Mouse (Mus musculus) layer of hippocampus, postnatal 36 days (tissue): ENCODE data around the gene Scamp2. TPM values are rescaled to one million over a fixed set of nuclear protein-coding genes. Genes with fewer than 3 reads are reported as not detected.

ENCODE experiments used
- DNase-seq, 2 experiments: peaks; one replicate each; pipeline ENCODE4 v3.0.0; 2022
- total RNA-seq, 2 experiments: library from RNA; stranded (reverse); gene quantifications; 2 replicates each; pipeline ENCODE4 v1.2.3; 2021

The Scamp2 gene
- 10 to 100 TPM; 24.6 to 25.5 TPM for total RNA-seq

DNA sequence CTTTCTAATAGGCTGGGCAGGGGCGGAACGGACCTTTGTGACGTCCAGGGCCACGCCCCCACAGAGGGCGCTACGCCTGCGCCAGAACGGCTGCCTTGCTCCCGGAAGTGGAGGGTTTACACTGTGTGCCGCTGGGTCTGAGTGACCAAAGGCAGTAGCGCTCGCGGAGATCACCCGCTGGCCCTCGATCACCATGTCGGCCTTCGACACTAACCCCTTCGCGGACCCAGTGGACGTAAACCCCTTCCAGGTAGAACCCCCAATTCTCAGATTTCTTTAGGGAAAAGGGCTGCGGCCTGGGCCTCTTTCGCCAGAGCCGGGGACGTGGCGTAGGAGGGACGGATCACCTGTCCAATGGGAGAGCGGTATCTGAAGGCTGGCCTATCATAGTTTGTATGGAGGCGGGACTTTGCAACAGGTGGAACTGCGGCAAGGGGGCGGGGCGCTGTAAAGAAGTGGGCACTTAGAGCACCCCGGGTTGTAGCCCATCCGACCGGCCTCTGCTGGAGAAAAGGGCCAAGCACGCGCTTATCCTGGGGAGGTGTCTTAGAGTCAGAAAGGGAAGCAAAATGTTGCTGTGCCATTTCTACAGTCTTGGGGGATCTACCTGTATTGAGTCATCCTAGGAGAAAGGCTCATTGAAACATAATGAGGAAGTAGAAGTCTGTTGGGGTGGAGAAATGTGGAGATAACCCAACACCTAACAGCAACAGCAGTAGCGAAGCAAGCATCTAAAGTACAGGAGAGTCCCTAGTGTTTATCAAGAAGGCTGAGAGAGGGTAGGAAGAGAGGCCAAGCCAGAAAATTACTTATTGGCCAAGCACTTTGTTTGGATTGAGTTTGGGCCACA, at the start of gene Scamp2:
Gene Scamp2, plus strand, starts transcription at position 83 of the 850 bp plus-strand sequence.
- DNase-seq: peak; percentile 95

DNA sequence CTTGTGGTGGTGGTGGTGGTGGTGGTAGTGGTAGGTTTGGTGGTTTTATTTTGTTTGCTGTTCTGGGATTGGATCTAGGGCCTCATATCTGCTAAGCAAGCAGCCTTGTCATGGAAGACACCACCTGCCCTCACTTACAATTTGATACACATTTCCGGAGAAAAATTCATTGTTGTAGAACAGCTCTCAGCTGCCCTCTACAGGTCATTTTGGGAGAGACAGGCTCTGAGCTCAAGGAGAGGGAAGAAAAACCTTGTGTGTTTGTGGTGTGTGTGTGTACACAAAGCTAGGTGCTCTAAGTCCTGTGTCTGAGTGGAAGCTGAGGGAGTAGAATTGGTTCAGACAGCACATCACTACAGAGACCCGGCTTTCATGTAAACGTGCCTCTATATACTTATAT, 43.6 kb upstream of the Scamp2 start:
- DNase-seq: peak in 1 of 2 experiments; percentile 30

- DNase-seq: no peak
Measured at GRCm38 (mm10) chr9:57520375-57521055, 40.2 kb upstream of the Scamp2 start.

GRCm38 (mm10) chr9:57521056-57521911, 39.5 kb upstream of the Scamp2 start, which contains the start of gene Cox5a:
TSS of gene Cox5a (plus strand) at chr9:57521274.
- DNase-seq: peak; percentile 93 to 94

DNA sequence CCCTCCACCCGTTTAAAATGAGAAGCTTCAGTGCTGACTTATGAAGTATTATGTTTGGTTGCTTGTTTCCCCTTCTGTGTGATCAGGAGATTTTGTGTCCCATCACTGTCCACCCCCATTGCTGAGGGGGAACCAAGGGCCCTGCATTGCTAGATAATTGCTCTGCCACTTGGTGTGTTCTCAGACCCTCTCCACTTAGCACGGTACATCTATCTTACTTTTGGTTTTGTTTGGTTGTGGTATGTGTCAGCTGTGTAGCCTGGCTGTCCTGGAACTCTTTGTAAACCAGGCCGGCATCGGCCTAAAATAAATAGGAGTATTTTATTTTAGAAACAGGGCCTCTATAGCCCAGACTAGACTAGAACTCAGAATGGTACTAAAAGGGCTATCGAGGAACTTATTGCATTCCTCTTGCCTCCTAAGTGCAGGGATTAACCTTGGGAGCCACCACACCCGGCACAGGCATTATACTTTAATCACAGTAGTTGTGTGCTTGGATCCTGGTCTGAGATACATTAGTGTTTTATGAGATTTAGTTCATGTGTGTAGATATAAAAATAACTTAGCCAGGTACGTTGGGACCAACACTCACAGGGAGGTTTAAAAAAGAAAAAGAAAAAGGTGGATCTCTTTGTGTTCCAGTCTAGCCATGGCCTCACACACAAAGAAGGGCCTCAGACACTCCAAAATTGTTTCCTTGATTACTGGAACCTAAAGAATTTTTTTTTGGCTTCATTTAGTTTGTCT, 38.5 kb upstream of the Scamp2 start:
- no peak for DNase-seq

DNA sequence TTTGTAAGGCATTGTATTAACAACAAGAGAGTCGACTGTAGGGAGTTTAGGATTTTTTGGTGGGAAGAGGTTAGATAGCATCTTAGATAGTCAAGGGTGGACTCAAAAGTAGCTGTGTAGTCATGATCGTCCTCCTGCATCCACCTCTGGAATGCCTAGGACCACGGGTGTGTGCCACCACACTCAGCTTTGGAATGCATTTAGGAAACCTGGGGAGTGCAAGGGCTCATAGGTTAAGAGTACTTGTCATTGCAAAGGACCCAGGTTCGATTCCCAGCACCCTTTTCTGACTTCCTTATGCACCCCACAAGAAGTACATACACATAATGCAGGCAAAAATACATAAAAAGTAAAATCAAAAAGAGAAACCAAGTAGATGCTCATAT, 37.9 kb upstream of the Scamp2 start:
- no peak for DNase-seq

DNA sequence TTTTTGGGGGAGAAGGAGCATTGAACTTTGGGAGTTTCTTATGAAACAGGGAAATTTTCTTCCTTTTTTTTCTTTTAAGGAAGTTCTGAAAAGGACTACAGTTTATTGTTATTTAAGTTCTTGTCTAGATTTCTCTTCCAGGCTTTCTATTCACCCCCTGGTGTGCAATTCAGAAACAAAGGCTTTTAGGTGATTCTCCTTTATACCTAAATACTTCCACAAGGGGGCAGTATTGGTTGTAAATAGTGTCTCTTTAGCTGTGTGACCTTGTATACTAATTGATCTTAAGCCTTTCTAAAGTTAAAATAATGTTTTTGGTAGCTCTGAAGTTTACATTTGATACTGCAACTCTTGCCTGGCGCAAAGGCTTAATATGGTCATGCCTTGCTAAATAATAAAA, 37.0 kb upstream of the Scamp2 start:
- no peak for DNase-seq

DNA sequence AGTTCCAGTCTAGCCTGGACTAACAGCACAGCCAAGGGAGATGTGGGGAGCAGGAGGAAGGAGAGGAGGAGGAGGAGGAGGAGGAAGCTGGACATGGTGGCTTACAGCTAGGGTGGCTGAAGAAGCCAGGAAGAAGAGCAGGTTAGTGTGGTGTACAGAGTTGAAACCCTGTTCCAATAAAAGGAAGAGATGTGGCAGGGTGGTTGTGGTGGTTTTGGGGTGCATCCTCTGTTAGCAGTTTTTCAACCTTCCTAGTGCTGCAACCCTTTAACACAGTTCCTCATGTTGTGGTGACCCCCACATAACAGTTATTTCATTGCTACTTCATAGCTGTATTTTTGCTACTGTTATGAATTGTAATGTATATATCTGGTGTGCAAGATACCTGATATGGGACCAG, 36.3 kb upstream of the Scamp2 start:
- no peak for DNase-seq

DNA sequence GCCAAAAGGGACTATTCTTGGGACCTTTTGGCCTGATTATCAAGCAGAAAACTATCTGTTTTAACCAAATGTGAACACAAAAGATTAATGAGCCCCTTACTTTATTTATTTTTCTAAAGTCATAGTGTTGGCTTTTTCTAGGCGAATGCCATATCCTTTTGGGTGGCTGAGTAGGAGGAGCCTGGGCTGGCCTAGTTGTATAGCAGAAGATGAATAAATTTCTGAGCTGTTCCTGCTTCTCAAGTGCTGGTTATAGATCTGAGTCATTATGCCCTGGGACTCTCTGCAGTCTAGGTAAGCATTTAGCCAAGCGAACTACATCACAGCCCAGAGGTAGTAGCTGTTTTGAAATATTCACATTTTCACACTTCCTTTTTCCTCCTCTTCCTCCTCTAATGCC, 35.2 kb upstream of the Scamp2 start:
- DNase-seq: no peak

GRCm38 (mm10) chr9:57526435-57526834, 34.3 kb upstream of the Scamp2 start:
- no peak for DNase-seq

- no peak for DNase-seq
Measured at GRCm38 (mm10) chr9:57531946-57532345, 28.8 kb upstream of the Scamp2 start.

DNA sequence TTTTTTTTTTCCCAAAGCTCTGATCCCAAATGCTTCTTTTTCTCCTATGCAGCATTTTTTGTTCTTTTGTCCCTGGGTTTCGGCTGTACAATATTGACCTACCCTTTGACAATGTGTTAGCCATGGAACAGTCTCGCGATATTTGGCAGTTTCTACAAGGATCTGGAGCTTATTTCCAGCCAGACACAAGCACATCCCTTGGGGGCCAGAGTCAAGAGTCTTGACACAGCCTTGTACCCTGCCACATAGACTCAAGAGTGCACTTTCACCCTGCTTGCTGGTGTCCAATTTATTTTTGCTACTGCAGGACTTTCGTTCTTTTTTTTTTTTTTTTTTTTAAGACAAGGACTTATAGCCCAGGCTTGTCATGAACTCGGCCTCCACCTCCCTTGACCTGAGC, 24.4 kb upstream of the Scamp2 start:
- DNase-seq: no peak

GRCm38 (mm10) chr9:57537044-57537727, 23.6 kb upstream of the Scamp2 start, which contains the start of gene Fam219b:
TSS of gene Fam219b (plus strand) at chr9:57537528.
- peak; percentile 90 to 92 for DNase-seq

GRCm38 (mm10) chr9:57537728-57538181, 23.0 kb upstream of the Scamp2 start:
- DNase-seq: no peak

DNA sequence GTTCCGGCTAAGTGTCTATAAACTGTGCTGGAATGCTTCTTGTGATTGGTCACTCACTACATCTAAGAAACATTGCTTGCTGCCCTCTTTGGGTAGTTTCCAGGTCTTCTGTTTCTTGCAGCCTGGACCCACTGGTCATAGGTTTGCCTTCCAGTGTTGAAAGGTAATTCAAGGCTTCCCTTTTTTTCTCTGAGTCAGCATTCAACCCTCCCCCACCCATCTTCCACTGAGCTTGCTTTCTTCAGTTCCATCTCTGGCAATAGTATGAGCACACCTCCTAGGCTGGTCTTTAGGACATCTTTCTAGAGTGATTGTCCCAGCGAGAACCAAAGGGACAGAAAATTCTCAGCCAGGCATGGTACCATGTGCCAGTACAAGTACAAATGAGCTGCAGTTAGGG, 21.2 kb upstream of the Scamp2 start:
- DNase-seq: no peak

- DNase-seq: peak in 1 of 2 experiments; percentile 37
Measured at GRCm38 (mm10) chr9:57541312-57541711, 19.4 kb upstream of the Scamp2 start.

DNA sequence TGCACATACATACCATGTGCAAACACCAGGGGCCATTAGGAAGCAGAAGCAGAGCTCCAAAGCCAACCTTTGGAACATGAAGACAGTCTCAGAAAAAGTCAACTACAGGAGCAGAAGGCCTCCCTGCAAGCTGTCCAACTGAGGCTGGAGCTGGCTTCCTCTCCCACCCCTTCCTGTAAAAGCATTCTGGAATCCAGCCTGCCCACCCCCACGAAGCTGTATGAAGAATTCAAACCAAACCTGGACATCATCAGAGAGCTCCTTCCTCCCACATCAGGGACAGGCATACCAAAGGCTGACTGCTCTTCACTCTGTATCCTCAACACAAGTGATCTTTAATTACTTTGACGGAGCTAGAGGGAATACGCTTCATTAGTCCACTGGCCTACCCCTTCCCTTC, 16.8 kb upstream of the Scamp2 start:
- DNase-seq: no peak

GRCm38 (mm10) chr9:57547287-57547686, 13.5 kb upstream of the Scamp2 start:
- no peak for DNase-seq

GRCm38 (mm10) chr9:57547869-57548268, 12.9 kb upstream of the Scamp2 start:
- DNase-seq: no peak

GRCm38 (mm10) chr9:57549186-57549585, 11.6 kb upstream of the Scamp2 start:
- DNase-seq: no peak
